Mouse (Mus musculus) hindbrain, embryonic 16.5 days (tissue): Measurements from ENCODE around the gene Il16. TPM values are rescaled to one million over a fixed set of nuclear protein-coding genes. Genes with fewer than 3 reads are reported as not detected.

Source experiments
- ATAC-seq: fragments of 200-750 bp; cut with Nextera tagmentation; 2 replicates; pipeline ENCODE4 v1.8.0; 2017; ENCODE audit warnings: moderate TSS enrichment, moderate library complexity
- H3K27ac ChIP-seq: fragments of 300-500 bp; sonication (generic); 2 replicates; pipeline ENCODE4 v1.5.1; 2014; ENCODE audit warnings: low read depth, mild to moderate bottlenecking, control low read depth, low read length, moderate library complexity
- H3K27me3 ChIP-seq: fragments of 300-500 bp; sonication (generic); replicated peaks from 2 replicates; pipeline ENCODE4 v1.6.1; 2014; ENCODE audit warnings: low read length; ENCODE audit not compliant: control insufficient read depth, insufficient read depth
- H3K36me3 ChIP-seq: fragments of 300-500 bp; sonication (generic); 2 replicates; pipeline ENCODE4 v1.6.1; 2014; ENCODE audit warnings: mild to moderate bottlenecking, low read length, moderate library complexity, mixed read lengths; ENCODE audit not compliant: control insufficient read depth, insufficient read depth
- H3K4me1 ChIP-seq: fragments of 300-500 bp; sonication (generic); 2 replicates; pipeline ENCODE4 v1.6.1; 2014; ENCODE audit warnings: low read depth, low read length; ENCODE audit not compliant: control insufficient read depth, insufficient read depth
- H3K4me2 ChIP-seq: fragments of 300-500 bp; sonication (generic); 2 replicates; pipeline ENCODE4 v1.6.1; 2014; ENCODE audit warnings: mild to moderate bottlenecking, low read length, control low read depth, moderate library complexity
- H3K4me3 ChIP-seq: fragments of 300-500 bp; sonication (generic); 2 replicates; pipeline ENCODE4 v1.5.1; 2014; ENCODE audit warnings: mild to moderate bottlenecking, low read length, control low read depth, moderate library complexity
- H3K9ac ChIP-seq: fragments of 300-500 bp; sonication (generic); 2 replicates; pipeline ENCODE4 v1.6.1; 2014; ENCODE audit warnings: low read depth, mild to moderate bottlenecking, control low read depth, low read length, moderate library complexity
- H3K9me3 ChIP-seq: fragments of 300-500 bp; sonication (generic); 2 replicates; pipeline ENCODE4 v1.6.1; 2014; ENCODE audit warnings: mild to moderate bottlenecking, low read length, moderate library complexity; ENCODE audit not compliant: control insufficient read depth
- WGBS: fragments of 180-500 bp; shearing (Covaris S2); extraction: QIAGEN DNeasy Blood & Tissue Kit; methylation state at CpG from one replicate; pipeline ENCODE4 v1.1.7; 2014; 5-methylcytosine and 5-hydroxymethylcytosine counted together
- polyA plus RNA-seq: library from polyadenylated mRNA; unstranded; fragments of >200 nt; fragmentation: Nextera tagmentation; extraction: Ambion mirVana; gene quantifications from 2 replicates; pipeline ENCODE4 v1.2.1, GENCODE M21; 2015

Gene Il16
- polyA plus RNA-seq, 1 experiment from 2014 or later = 1.1 TPM

DNA sequence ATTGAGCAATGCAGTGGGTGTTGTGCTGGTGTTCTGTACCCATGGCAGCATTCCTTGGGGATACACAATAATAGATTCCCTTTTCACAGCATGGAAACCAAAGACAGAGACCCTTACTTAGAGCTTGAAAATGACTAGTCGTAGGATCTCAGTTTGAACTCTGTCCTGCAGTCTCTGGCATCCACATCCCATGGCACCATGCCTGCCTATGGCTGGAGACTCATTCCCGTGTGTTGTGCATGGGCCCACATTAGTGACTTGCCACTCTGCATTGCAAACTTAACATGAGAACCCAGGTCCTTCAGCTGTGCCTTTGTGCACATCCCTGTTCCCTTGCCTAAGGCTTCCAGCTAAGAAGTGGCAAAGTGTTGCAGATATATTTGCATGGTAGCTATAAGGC, 100.8 kb downstream of the Il16 start:
- Histone ChIP-seq H3K4me1 (no peaks in the 10 kb centered on the region), H3K36me3 (no peaks in the 10 kb centered on the region; the same call in 1 of the 2 replicates), H3K4me2 (no peak overlapping the region), H3K27me3 (no peaks in the 10 kb centered on the region), H3K9me3 (no peaks in the 10 kb centered on the region), H3K27ac (no peak overlapping the region), H3K4me3 (no peak overlapping the region), H3K9ac (no peak overlapping the region)
- no peak for ATAC-seq
- WGBS = 70% methylated on average over 2 of the region's 2 CpGs

DNA sequence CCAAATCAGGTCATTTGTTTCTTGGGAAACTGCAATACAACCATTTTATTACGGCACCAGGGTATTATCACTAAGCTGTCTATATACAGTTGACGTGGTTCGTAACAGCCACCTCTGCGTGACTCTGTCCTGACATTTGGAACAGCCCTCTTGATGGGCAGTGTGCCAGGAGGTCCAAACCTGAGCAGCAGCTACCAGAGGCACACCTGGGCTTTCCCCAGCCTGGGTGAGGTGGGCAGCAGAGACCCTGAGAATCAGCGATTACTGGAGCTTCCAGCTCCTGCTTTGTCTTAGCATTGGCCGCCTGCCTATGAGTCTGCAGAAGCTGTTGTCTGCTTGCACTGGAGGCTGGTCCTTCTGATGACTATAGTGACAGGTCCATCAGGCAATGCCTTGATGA, 101.9 kb downstream of the Il16 start:
- Histone ChIP-seq H3K4me2 (no peak overlapping the region), H3K36me3 (no peaks in the 10 kb centered on the region; the same call in 1 of the 2 replicates), H3K9ac (no peak overlapping the region), H3K4me3 (no peak overlapping the region), H3K27me3 (no peaks in the 10 kb centered on the region), H3K9me3 (no peaks in the 10 kb centered on the region), H3K4me1 (no peaks in the 10 kb centered on the region), H3K27ac (no peak overlapping the region)
- no peak for ATAC-seq
- 83% methylated on average over 6 of the region's 6 CpGs for WGBS

DNA sequence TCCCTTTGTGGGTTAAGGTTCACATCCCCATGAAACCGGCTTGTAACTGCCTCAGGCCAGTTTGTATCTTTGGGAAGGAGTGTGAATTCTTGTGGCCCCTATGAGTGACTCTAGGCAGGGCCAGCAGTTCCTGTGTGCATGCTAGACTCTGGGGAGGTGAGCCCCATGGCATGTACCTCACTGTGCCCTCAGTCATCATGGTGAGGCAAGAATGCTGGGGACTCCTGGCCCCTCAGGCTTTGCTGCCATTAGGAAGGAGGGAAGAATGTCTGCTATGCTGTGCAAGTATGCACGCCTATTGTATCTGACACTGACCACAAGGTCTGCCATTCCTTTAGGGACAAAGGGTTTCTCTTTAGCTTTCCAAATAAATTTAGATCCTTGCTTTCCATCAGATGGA, 104.4 kb downstream of the Il16 start:
- no peaks in the 10 kb centered on the region for H3K9me3 ChIP-seq
- no peak overlapping the region for H3K27ac ChIP-seq
- no peak for ATAC-seq
- 62% methylated on average over 2 of the region's 2 CpGs for WGBS
- no peaks in the 10 kb centered on the region for H3K27me3 ChIP-seq
- H3K4me1 ChIP-seq = no peaks in the 10 kb centered on the region
- no peaks in the 10 kb centered on the region; the same call in 1 of the 2 replicates for H3K36me3 ChIP-seq
- H3K9ac ChIP-seq = no peak overlapping the region
- H3K4me3 ChIP-seq = no peak overlapping the region
- H3K4me2 ChIP-seq = no peak overlapping the region

DNA sequence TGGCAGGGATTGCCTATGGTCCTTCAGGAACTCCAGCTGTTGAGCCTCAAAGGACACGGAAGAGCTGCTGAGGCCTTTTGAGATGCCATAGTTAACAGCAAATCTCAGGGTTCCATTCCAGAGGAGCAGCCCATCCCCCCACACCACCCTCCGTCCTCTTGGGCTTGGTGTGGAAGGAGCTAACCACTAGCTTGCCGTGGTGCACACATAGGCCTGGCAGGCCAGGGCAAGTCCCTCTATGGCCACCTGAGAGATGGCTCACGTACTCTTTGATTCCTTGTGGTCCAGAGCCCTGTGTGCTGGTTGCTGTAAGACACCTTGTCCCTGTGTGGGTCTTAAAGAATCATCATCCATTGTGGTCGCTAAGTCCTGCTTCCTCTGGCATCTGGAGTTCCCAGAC, 104.9 kb downstream of the Il16 start:
- 89% methylated on average over 5 of the region's 5 CpGs for WGBS
- Histone ChIP-seq H3K4me3 (no peak overlapping the region), H3K27me3 (no peaks in the 10 kb centered on the region), H3K9me3 (no peaks in the 10 kb centered on the region), H3K27ac (no peak overlapping the region), H3K36me3 (no peaks in the 10 kb centered on the region; the same call in 1 of the 2 replicates), H3K4me2 (no peak overlapping the region), H3K9ac (no peak overlapping the region), H3K4me1 (no peaks in the 10 kb centered on the region)
- no peak for ATAC-seq

DNA sequence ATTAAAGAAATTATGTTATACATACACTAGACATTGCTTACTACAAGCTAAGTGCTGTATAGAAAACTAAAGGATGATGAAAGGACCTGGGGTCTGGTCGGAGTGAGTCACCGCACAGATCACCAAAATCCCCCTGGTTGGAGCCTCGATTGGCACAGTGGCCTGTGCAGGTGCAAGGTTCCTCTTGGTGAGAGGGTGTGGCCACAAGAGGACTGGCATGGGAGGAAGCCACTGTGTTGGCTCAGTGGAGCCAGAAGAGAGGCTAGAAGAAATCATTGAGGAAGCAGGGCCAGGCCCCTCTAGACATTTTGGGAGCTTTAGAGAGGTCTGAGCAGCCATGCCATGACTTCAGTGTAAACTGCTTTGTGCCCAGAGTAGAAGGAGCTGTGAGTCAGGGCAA, 106.4 kb downstream of the Il16 start:
- H3K4me2 ChIP-seq = no peak overlapping the region
- H3K27me3 ChIP-seq = no peaks in the 10 kb centered on the region
- ATAC-seq = no peak
- no peaks in the 10 kb centered on the region; the same call in 1 of the 2 replicates for H3K36me3 ChIP-seq
- H3K27ac ChIP-seq = no peak overlapping the region
- no peaks in the 10 kb centered on the region for H3K9me3 ChIP-seq
- H3K4me3 ChIP-seq = no peak overlapping the region
- H3K9ac ChIP-seq = no peak overlapping the region
- H3K4me1 ChIP-seq = no peaks in the 10 kb centered on the region
- 86% methylated on average over 3 of the region's 3 CpGs for WGBS

DNA sequence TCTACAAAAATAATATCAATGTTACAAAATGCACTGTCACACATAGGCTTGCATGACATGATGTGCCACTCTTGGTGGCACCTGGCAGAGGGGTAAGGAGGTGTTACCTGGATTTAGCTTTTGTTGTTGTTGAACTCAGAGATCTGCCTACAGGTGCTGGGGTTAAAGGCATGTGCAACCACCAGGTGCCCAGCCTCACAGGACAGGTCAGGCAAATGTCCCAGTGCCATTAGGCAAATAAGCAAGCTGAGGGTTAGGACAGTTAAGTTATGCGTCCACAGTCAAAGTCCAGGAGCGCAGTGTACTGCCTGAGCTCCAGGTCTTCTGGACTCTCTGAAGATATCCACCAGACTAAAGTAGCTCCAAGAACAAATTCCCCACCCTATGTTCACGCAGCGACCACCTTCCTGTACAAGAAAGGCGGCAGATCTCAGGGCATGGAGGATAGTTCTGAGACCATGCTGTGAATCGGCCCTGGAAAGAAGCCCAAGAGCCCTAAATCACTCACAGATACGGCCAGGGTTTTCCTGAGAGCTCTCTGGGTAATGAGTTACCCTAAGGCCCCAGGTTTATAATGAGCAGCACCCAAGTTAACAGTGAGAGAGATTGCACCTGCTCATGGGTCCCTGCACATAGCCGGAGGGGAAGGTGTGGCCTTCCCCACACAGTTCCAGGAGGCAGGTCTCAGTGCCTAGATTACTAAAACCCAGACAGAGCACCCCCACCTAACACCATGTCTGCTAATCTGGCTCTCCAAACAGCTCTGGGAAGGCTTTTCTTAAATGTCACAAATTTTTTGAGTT, 107.5 kb downstream of the Il16 start:
- no peaks in the 10 kb centered on the region for H3K9me3 ChIP-seq
- no peak overlapping the region for H3K4me2 ChIP-seq
- H3K4me1 ChIP-seq = no peaks in the 10 kb centered on the region
- no peak for ATAC-seq
- 88% methylated on average over 8 of the region's 8 CpGs for WGBS
- no peak overlapping the region for H3K27ac ChIP-seq
- no peak overlapping the region for H3K9ac ChIP-seq
- no peak overlapping the region for H3K4me3 ChIP-seq
- H3K36me3 ChIP-seq = no peaks in the 10 kb centered on the region; the same call in 1 of the 2 replicates
- no peaks in the 10 kb centered on the region for H3K27me3 ChIP-seq

DNA sequence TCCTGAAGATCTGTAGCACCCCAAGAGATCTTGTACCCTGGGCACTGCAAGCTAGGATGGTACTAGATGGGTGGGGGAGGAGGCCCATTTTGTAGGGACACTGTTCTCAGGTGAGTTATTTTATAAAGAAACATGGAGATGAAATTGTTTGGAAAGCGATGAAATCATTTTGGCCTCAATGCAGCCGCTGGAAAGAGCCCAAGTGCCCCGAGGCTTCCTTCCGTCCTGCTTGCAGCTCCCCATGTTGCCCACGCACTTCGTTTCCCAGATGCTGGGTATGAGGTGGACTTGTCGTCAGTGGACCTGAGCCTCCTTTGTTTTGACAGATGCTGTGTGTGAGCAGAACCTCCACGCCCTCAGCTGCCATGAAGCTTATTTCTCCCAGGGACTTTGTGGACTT, 109.1 kb downstream of the Il16 start:
- no peaks in the 10 kb centered on the region; the same call in 1 of the 2 replicates for H3K36me3 ChIP-seq
- no peaks in the 10 kb centered on the region for H3K9me3 ChIP-seq
- no peak overlapping the region for H3K4me2 ChIP-seq
- H3K9ac ChIP-seq = no peak overlapping the region
- no peaks in the 10 kb centered on the region for H3K27me3 ChIP-seq
- 87% methylated on average over 8 of the region's 8 CpGs for WGBS
- ATAC-seq = no peak
- peaks cover 5% of the 10 kb centered on the region; the same call in 1 of the 2 replicates for H3K4me1 ChIP-seq
- no peak overlapping the region for H3K4me3 ChIP-seq
- no peak overlapping the region for H3K27ac ChIP-seq

DNA sequence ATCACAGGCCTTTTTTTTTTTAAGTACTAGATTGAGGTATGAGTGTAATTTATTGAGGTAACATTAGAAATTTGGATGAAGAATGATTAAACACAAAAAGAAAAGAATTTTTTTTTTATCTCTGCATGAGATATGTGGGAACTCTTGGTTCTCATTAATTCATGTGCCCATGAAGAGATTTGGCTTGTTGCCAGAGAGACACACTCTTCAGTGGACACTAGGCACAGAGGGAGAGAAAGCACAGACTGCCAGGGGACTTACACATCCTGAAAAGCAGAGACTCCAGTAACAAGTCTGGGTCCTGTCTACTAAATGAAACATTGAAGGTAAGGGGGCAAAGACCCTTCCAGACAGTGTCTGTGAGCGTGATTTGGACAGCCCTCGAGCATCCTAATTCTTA, 109.8 kb downstream of the Il16 start:
- Histone ChIP-seq H3K9me3 (no peaks in the 10 kb centered on the region), H3K4me1 (peaks cover 10% of the 10 kb centered on the region; the same call in 1 of the 2 replicates), H3K27me3 (no peaks in the 10 kb centered on the region), H3K9ac (no peak overlapping the region), H3K36me3 (no peaks in the 10 kb centered on the region; the same call in 1 of the 2 replicates), H3K27ac (no peak overlapping the region), H3K4me2 (no peak overlapping the region), H3K4me3 (no peak overlapping the region)
- WGBS = 67% methylated on average over 2 of the region's 2 CpGs
- ATAC-seq = no peak

DNA sequence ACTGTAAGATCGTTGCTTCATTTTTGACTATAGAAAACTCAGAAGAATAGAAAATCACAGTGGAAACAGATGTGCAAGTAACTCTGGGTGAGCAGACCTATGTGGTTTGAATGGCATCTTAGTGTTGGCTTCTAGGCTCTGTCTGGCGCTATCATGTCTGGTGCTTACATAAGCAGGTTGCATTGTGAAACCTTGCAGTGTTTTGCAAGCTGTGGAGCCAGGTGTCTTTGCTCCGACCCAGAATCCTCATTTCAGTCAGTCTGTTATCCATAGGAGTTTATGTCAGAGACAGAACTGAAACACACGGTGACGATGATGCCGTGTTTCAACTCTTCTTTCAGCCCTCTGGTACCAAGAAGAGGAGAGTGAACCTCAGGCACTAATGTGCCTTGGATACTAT, 111.7 kb downstream of the Il16 start:
- H3K36me3 ChIP-seq = no peaks in the 10 kb centered on the region
- 95% methylated on average over 6 of the region's 6 CpGs for WGBS
- ATAC-seq = no peak
- H3K4me2 ChIP-seq = no peak overlapping the region
- H3K27me3 ChIP-seq = no peaks in the 10 kb centered on the region
- H3K9ac ChIP-seq = no peak overlapping the region
- no peak overlapping the region for H3K4me3 ChIP-seq
- no peak overlapping the region for H3K27ac ChIP-seq
- peaks cover 11% of the 10 kb centered on the region; the same call in 1 of the 2 replicates for H3K4me1 ChIP-seq
- no peaks in the 10 kb centered on the region for H3K9me3 ChIP-seq
